Mouse (Mus musculus): Measurements from ENCODE around the gene Pgs1. TPM values are rescaled to one million over a fixed set of nuclear protein-coding genes. Genes with fewer than 3 reads are reported as not detected.

Gene Pgs1
- polyA plus RNA-seq, 1 experiment from 2014 or later = 62.5 TPM

DNA sequence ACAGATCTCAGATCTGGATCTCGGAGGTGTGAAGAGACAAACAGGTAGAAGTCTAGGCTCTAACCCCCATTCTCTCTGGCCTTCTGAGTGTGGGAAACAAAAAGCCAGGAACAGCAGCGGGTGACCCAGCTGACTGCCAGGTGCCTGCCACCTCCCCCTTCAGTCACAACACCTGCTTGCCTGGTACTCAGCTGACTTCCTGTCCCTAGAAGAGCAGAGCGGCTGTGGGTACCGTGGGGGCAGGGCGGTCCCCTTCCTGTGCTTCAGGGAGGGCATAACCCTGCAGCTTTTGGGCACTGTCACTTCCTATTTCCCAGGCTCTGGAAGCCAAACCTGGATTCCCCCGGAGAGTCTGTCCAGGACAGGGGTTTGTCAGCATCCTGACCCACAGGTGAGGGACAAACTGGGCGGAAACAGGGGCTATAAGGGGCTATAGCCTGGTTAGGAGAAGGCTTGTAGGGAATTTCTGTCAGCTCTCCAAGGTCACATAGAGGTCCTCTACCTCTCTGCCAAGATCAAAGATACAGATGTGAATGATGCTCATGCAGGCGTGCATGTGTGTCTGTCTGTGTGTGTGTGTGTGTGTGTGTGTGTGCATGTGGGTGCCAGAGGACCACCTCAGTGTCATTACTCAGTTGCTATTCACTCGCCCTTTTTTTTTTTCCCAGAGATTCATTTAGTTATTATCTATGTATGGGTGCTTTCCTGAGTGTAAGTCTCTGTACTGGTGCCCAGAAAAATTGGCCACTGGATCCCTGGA lies 33.7 kb upstream of the Pgs1 start:
- no peaks in the 10 kb centered on the region for H3K36me3 ChIP-seq (replicated peaks)
- peaks cover 13% of the 10 kb centered on the region for H3K4me1 ChIP-seq
- no peaks in the 10 kb centered on the region for H3K27me3 ChIP-seq (replicated peaks)
- no peak for ATAC-seq (replicated peaks)
- no peak overlapping the region for H3K27ac ChIP-seq
- H3K9me3 ChIP-seq = no peaks in the 10 kb centered on the region
- no peak overlapping the region for H3K4me2 ChIP-seq
- no peak overlapping the region for H3K4me3 ChIP-seq
- 79% methylated on average over 9 of the region's 9 CpGs for WGBS
- H3K9ac ChIP-seq = no peak overlapping the region

DNA sequence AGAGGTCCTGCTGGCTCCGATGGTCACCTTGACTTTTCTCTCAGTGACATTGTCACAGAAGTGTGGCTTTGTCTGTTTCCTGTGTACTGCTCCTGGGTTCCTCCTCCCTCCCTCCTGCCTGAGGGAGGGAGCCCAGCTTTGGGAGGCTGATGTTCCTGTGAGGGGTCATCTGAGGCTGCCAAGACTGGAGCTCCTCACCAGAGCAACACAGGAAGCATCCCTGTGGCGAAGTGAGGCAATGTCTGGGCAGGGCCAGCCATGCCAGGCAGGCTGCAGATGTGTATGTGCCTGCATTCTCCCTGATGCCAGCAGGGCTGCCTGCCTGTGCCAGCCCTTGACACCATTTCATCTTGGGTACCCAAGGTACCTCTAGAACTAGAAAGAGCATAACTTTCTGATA lies 32.0 kb upstream of the Pgs1 start:
- H3K36me3 ChIP-seq (replicated peaks) = no peaks in the 10 kb centered on the region
- no peaks in the 10 kb centered on the region for H3K27me3 ChIP-seq (replicated peaks)
- no peak overlapping the region for H3K4me3 ChIP-seq
- no peak for ATAC-seq (replicated peaks)
- no peak overlapping the region for H3K4me2 ChIP-seq
- no peak overlapping the region for H3K9ac ChIP-seq
- WGBS = 73% methylated on average over 2 of the region's 2 CpGs
- peaks cover 15% of the 10 kb centered on the region for H3K4me1 ChIP-seq
- H3K9me3 ChIP-seq = no peaks in the 10 kb centered on the region
- H3K27ac ChIP-seq = no peak overlapping the region

DNA sequence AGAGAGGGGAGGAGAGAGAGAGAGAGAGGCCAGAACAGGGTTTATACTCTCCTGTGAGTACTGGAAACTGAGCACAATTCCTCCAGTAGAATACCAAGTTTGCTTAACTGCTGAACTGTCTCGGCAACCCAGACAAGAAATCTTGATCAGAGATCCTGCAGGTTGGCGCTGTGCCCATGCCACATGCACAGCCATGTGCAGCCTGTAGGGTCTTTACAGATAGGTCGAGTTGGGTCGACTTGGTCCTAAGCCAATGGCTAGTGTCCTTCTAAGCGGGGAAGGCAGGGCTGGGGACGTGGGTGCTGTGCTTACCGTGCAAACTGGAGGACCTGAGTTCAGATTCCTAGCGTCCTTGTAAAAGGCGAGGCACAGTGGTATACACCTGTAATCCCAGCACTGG lies 31.3 kb upstream of the Pgs1 start:
- Histone ChIP-seq H3K9ac (no peak overlapping the region), H3K4me1 (peaks cover 9% of the 10 kb centered on the region), H3K27ac (no peak overlapping the region), H3K4me2 (no peak overlapping the region), H3K27me3 (replicated peaks) (no peaks in the 10 kb centered on the region), H3K4me3 (no peak overlapping the region), H3K9me3 (no peaks in the 10 kb centered on the region), H3K36me3 (replicated peaks) (no peaks in the 10 kb centered on the region)
- ATAC-seq (replicated peaks) = no peak
- WGBS = 79% methylated on average over 9 of the region's 9 CpGs

DNA sequence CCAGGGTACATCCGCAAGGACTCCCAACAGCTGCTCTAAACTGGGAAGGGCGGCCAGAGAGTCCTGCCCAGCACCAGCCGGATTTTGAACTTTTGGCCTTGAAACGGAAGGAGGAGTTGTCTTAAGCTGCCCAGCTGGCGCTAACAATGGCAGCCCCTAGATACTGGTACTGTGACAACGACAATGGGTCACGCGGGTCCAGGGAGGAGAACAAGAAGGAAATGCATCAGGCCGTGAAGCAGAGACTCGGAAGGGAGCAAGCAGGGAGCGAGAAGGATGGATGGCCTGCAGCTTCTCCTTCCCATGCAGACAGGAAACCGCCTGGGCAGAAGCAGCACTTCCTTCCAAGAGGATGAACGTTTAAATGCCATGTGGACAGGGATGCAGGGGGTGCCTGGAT lies 30.5 kb upstream of the Pgs1 start:
- Histone ChIP-seq H3K9ac (no peak overlapping the region), H3K9me3 (no peaks in the 10 kb centered on the region), H3K4me2 (no peak overlapping the region), H3K27me3 (replicated peaks) (no peaks in the 10 kb centered on the region), H3K36me3 (replicated peaks) (no peaks in the 10 kb centered on the region), H3K4me1 (0 out of 2 replicates have a peak, but pooled peaks cover 6% of the 10 kb centered on the region), H3K27ac (no peak overlapping the region), H3K4me3 (no peak overlapping the region)
- 47% methylated on average over 13 of the region's 13 CpGs for WGBS
- ATAC-seq (replicated peaks) = no peak

DNA sequence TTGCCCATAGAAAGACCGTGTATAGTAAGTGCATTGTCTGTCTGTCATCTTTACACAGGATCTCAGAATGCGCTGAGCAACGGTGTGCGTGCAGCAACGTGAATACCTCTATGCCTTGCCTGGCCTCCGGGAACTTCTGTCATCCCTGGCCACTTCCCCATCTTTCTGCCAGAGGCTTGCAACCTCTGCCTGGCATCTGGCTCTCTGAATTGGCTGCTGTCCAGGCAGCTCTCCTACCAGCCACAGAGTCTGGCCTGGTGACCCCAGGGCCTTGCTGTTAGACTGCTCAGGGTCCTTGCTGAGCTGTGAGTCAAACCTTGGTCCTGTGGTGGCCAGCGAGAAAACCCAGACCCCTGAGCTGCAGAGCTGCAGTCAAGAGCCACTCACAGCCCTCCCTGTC lies 27.9 kb upstream of the Pgs1 start:
- no peak for ATAC-seq (replicated peaks)
- H3K9ac ChIP-seq = no peak overlapping the region
- no peak overlapping the region for H3K27ac ChIP-seq
- no peaks in the 10 kb centered on the region for H3K27me3 ChIP-seq (replicated peaks)
- H3K4me2 ChIP-seq = no peak overlapping the region
- no peak overlapping the region for H3K4me3 ChIP-seq
- H3K4me1 ChIP-seq = peaks cover 19% of the 10 kb centered on the region
- 65% methylated on average over 7 of the region's 7 CpGs for WGBS
- no peaks in the 10 kb centered on the region for H3K9me3 ChIP-seq
- H3K36me3 ChIP-seq (replicated peaks) = no peaks in the 10 kb centered on the region

DNA sequence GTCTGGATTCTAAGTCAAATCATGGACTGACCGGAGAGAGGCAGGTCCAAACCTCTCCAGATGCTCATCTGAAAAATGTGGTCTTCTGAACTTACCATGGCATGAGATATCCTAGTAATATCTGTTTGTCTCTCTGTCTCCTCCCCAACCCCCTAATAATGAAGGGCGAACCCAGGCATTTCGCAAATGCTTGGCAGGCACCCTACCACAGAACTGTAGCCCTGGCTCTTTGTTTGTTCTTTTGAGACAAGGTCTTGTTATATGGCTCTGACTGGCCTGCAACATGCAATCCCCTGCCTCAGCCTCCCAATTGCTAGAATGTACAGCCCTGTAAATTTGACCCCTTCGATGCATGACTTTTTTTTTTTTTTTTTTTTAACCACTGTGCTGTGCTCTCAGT lies 26.9 kb upstream of the Pgs1 start:
- no peak for ATAC-seq (replicated peaks)
- H3K4me1 ChIP-seq = peaks cover 27% of the 10 kb centered on the region
- no peak overlapping the region for H3K4me3 ChIP-seq
- no peaks in the 10 kb centered on the region for H3K36me3 ChIP-seq (replicated peaks)
- H3K4me2 ChIP-seq = no peak overlapping the region
- H3K9ac ChIP-seq = no peak overlapping the region
- H3K27ac ChIP-seq = no peak overlapping the region
- 93% methylated on average over 4 of the region's 4 CpGs for WGBS
- H3K27me3 ChIP-seq (replicated peaks) = no peaks in the 10 kb centered on the region
- no peaks in the 10 kb centered on the region for H3K9me3 ChIP-seq

DNA sequence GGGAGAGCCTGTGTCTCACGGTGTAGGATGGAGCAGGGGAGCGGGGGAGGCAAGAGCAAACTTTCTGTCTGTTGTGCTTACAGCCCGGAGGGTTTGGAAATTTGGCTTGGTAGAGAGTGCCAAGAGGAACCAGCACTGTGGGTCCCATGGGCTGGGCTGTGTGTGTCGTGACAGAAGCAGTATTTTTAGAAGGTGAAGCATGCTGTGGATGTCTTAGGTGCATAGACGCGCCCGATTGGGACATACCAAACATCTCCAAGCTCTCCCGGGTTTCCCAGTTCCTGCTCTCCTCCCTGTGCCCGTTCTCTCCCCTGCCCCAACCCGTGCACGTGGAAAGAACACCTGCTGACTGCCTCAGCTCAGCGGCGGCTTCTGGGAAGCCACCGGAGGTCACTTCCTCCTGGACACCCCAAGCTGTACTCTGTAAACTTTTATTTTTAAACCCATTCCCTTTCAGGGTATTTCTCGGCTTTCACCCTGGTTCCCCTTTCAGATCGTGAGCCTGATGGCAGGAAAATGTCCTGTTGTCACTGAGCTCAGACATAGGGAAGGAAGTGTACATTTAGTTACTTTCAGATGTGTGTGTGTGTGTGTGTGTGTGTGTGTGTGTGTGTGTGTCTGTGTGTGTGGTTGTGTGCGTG lies 26.2 kb upstream of the Pgs1 start:
- 60% methylated on average over 17 of the region's 17 CpGs for WGBS
- Histone ChIP-seq H3K9me3 (no peaks in the 10 kb centered on the region), H3K4me2 (no peak overlapping the region), H3K27ac (no peak overlapping the region), H3K36me3 (replicated peaks) (no peaks in the 10 kb centered on the region), H3K9ac (no peak overlapping the region), H3K27me3 (replicated peaks) (0 out of 2 replicates have a peak, but pooled peaks cover under 1% of the 10 kb centered on the region), H3K4me1 (peaks cover 32% of the 10 kb centered on the region), H3K4me3 (no peak overlapping the region)
- no peak for ATAC-seq (replicated peaks)

DNA sequence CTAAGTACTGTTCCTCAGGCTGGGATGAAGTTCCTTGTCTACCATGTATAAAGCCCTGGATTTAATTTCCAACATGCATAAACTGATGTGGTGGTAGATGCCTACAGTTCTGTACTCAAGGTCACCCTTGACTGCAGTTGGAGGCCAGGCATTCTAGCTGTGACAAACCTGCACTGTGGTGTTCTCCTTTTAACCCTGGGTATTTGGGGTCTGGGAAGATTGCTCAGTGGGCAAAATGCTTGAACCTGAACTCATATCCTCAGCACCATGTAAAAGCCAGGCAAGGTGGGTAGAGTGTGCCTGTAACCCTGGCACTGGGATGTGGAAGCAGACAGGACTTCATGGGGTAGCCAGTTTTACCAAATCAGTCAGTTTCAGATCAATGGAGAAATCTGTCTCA lies 25.5 kb upstream of the Pgs1 start:
- Histone ChIP-seq H3K27ac (no peak overlapping the region), H3K4me1 (peaks cover 39% of the 10 kb centered on the region), H3K27me3 (replicated peaks) (0 out of 2 replicates have a peak, but pooled peaks cover 4% of the 10 kb centered on the region), H3K4me2 (no peak overlapping the region), H3K4me3 (no peak overlapping the region), H3K36me3 (replicated peaks) (no peaks in the 10 kb centered on the region), H3K9ac (no peak overlapping the region), H3K9me3 (no peaks in the 10 kb centered on the region)
- ATAC-seq (replicated peaks) = no peak

DNA sequence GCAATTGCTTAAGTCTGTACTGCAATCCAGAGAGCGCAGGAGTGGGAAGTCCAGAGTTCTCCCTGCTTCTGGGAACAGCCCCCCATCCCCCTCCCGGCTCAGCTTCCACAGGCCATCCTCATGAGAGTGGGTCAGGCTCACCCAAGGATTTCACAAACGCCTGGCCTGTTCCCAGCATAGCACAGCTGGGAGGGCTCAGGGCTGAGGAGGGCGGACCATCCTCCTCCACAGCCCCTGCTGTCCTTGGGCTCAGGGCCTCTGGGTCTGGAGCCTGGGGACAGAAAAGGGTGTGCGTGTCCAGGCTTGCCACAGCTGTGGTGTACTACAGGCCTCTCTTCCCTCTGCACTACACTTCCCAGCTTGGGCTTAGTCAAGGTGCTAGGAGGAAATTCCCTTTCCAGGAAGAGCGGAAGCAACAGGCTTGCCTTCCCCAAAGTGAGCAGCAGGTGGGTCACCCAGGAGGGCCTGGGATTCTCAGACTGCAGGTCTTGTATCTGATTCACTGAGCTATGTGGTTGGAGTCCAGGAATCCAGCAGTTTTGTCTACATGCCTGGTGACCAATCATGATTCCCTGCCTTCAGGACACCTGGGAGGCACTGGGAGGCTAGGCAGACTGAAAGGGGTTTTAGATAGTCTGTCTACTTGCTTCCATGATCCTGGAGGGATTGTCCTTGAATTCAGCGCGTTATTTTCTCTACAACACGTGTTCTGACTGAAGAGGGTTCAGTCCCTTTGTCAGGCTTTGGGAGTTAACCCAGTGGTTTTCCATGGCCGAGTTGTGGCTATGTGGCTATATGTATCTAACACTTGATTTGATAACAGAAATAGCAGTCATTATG lies 23.6 kb upstream of the Pgs1 start:
- H3K4me1 ChIP-seq = peaks cover 58% of the 10 kb centered on the region
- no peak for ATAC-seq (replicated peaks)
- peak overlapping the region; percentile 80; the same call in 1 of the 2 replicates for H3K4me2 ChIP-seq
- no peaks in the 10 kb centered on the region for H3K9me3 ChIP-seq
- H3K9ac ChIP-seq = no peak overlapping the region
- H3K36me3 ChIP-seq (replicated peaks) = no peaks in the 10 kb centered on the region
- H3K27me3 ChIP-seq (replicated peaks) = peaks cover 15% of the 10 kb centered on the region
- no peak overlapping the region for H3K4me3 ChIP-seq
- 35% methylated on average over 10 of the region's 10 CpGs for WGBS
- peak overlapping the region; percentile 56; the same call in 1 of the 2 replicates for H3K27ac ChIP-seq

DNA sequence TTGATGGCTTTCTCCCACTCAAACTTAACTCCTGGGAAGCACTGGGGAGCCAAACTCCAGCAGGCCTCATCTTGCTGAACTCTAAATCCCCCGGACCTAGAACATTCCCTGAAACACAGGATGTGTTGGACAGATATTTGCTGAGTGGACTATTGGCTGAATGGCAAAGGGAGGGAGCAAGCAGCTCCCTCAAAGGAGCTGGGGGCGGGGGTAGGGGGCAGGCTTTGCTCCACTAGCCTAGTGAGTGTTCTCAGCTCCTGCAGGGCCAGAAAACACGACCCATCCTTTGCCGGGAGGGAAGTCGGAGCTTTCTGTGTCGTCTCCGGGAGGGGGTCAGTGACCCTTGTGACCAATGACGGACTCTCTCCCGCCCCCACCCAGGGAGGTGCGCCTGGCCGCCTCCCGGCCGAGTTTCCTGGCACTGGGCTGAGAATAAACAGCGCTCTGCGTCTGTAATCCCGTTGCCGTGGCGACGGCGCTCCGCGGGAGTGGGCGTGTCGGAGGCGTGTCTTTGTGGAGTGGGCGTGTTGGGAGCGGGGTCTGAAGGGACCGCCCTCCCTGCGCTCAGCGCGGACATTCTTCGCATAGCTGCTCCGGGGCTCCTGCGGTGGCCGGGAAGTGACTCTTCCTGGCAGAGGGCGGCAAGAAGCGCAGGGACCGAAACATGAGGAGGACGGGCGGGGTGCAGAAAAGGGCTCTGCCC lies 22.9 kb upstream of the Pgs1 start:
- H3K27ac ChIP-seq = peak overlapping the region; percentile 56
- H3K36me3 ChIP-seq (replicated peaks) = no peaks in the 10 kb centered on the region
- WGBS = under 1% methylated on average over 40 of the region's 40 CpGs
- H3K9me3 ChIP-seq = no peaks in the 10 kb centered on the region
- H3K9ac ChIP-seq = peak overlapping the region; percentile 32; the same call in 1 of the 2 replicates
- peak overlapping the region; percentile 80 for H3K4me2 ChIP-seq
- H3K27me3 ChIP-seq (replicated peaks) = peaks cover 15% of the 10 kb centered on the region
- peaks cover 64% of the 10 kb centered on the region for H3K4me1 ChIP-seq
- peak overlapping the region; percentile 36 for H3K4me3 ChIP-seq
- peak; percentile 89 for ATAC-seq (replicated peaks)

DNA sequence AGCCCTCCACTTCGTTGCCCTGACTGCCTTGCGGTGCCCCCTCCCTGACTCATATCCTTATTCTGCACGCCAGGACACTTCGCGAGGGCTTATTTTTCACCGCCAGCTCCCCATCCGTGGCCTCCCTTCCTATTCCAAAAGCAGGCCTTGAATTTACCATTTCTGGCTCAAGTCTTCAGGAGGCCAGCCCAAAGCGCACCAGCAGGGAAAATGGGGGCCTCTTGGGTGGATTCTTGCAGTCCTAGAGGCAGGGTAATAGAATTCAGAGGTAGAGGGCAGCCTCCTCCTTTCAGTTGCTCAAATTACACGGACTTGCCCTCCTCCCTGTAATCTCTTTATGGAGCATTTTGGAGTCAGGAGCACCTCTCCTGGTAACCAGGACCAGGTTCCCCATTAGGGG lies 22.2 kb upstream of the Pgs1 start:
- no peaks in the 10 kb centered on the region for H3K9me3 ChIP-seq
- H3K36me3 ChIP-seq (replicated peaks) = no peaks in the 10 kb centered on the region
- peaks cover 66% of the 10 kb centered on the region for H3K4me1 ChIP-seq
- H3K9ac ChIP-seq = peak overlapping the region; percentile 32; the same call in 1 of the 2 replicates
- under 1% methylated on average over 9 of the region's 9 CpGs for WGBS
- H3K27me3 ChIP-seq (replicated peaks) = peaks cover 15% of the 10 kb centered on the region
- H3K4me2 ChIP-seq = peak overlapping the region; percentile 80
- H3K4me3 ChIP-seq = peak overlapping the region; percentile 36
- ATAC-seq (replicated peaks) = no peak
- H3K27ac ChIP-seq = peak overlapping the region; percentile 40

DNA sequence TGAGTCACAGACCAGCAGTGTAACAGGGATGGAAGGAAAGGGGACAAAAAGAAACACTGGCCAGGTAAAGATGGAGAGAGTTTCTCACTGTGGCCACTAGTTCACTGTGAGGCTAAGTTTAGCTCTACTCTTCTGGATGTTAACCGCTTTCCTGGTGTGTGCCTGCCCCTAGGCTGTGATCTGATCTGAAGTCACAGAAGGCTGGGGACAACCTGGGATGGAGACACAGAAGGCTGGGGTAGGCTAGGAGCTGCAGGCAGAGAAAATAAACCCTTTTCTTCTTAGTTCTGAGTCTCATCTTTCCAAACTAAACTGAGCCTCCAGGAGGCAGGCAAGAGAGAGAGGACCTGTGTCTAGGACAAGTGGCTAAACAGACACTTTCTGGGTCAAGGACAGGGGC lies 21.8 kb upstream of the Pgs1 start:
- no peak for ATAC-seq (replicated peaks)
- 17% methylated on average over 1 of the region's 1 CpGs for WGBS
- Histone ChIP-seq H3K4me3 (no peak overlapping the region), H3K36me3 (replicated peaks) (no peaks in the 10 kb centered on the region), H3K4me2 (no peak overlapping the region), H3K4me1 (peaks cover 66% of the 10 kb centered on the region), H3K27ac (no peak overlapping the region), H3K9ac (no peak overlapping the region), H3K9me3 (no peaks in the 10 kb centered on the region), H3K27me3 (replicated peaks) (peaks cover 15% of the 10 kb centered on the region)

Data from midbrain, embryonic 15.5 days (tissue).